Mouse (Mus musculus): Measurements from ENCODE around the gene Fbxw10.

DNA sequence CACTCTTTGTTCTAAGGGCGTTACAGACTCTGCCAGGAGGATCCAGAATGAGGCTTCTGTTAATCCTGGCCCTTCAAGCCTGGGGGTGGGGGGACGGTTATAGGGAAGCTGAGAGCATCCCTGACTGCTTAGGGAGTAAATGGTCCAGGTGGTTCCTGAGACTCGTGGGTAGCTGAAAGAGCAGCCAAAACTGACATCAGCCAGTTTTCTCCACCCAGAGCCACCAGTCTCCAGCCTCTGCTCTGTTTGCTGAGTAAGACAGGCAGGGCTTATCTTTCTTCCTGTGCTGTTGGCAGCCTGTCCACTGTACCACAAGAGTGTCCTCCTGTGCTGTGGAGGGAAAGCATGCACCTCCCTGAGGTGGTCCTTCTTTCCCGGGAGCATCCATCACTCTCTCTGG is 32.2 kb upstream of the Fbxw10 start:
- TF ChIP-seq CTCF (conservative IDR thresholded peaks at IDR 0.05; ENCODE audit: low read length) (no peak), NANOG (IDR thresholded peaks at IDR 0.05; ENCODE audit: borderline replicate concordance, low read length) (no peak), POU5F1 (IDR thresholded peaks at IDR 0.05; ENCODE audit: borderline replicate concordance, low read length) (no peak)
